Mouse (Mus musculus): ENCODE results near the gene Olfr206. TPM values are rescaled to one million over a fixed set of nuclear protein-coding genes. Genes with fewer than 3 reads are reported as not detected.
"Not testable (repeated sequence)": the region's sequence is repeated elsewhere in the genome, so short reads cannot be mapped to it uniquely, and the experiment has no call there.

Olfr206 gene
- 0.21 TPM in 1 of 2 replicates, not detected in the other for polyA plus RNA-seq (2015; fragmentation: Nextera tagmentation; extraction: Ambion mirVana)

DNA sequence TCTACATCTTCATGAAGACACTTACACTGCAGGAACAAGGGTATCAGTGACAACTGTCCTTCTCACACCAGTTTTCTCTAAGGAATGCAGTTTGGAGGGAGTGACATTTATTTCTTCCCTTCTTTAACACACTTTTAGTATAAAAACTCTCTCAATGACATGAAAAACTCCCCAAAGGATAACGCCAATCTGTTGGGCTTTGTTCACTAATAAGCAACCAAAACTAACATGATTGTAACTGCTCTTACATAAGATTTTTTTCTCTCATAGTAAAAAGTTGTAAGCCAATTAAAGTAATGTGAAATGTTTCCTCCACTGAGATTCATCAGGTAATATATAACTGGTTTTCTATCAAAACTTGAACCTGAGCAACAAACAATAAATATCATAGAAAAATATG is at the start of gene Olfr206:
TSS of gene Olfr206 (minus strand) at position 101 of the 400 bp plus-strand sequence.
- H3K36me3 ChIP-seq: no peaks in the 10 kb centered on the region
- H3K4me1 ChIP-seq: no peaks in the 10 kb centered on the region
- no peaks in the 10 kb centered on the region for H3K27me3 ChIP-seq
- H3K27ac ChIP-seq (replicated peaks): no peak within 1 kb of the TSS
- no peak within 1 kb of the TSS for H3K4me2 ChIP-seq (replicated peaks)
- no peak within 1 kb of the TSS for H3K9ac ChIP-seq
- 78% methylated on average over 1 of the region's 1 CpGs for WGBS
- no peak for ATAC-seq (ENCODE audit: insufficient number of reproducible peaks, low FRiP score, low TSS enrichment, low read depth)
- no peaks in the 10 kb centered on the region for H3K9me3 ChIP-seq (replicated peaks)
- H3K4me3 ChIP-seq (replicated peaks): no peak within 1 kb of the TSS

DNA sequence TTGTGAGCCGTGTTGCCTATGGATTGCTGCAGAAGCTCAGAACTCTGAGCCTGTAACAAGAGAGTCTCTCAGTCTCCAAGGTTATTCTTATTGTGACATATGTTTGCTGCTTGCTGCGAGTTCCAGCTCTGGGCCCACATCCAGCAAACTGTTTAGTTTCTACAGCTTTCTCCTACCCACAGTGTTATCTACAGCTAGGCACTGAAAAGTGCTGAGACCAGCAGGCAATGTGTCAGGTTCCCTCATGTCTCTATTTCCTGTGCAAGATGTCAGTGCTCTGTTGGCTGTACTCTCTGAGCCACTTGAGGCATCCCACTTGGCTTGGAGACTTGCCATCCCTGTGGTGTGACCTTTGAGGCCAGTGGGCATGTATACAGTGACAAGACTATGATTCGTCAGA is 44.3 kb upstream of the Olfr206 start:
- ATAC-seq (ENCODE audit: insufficient number of reproducible peaks, low FRiP score, low TSS enrichment, low read depth): no peak
- H3K9ac ChIP-seq: no peak overlapping the region
- no peak overlapping the region for H3K27ac ChIP-seq (replicated peaks)
- H3K4me3 ChIP-seq (replicated peaks): no peak overlapping the region
- no peaks in the 10 kb centered on the region for H3K9me3 ChIP-seq (replicated peaks)
- no peaks in the 10 kb centered on the region for H3K4me1 ChIP-seq
- no peaks in the 10 kb centered on the region for H3K36me3 ChIP-seq
- no peaks in the 10 kb centered on the region for H3K27me3 ChIP-seq
- 79% methylated on average over 3 of the region's 3 CpGs for WGBS
- H3K4me2 ChIP-seq (replicated peaks): no peak overlapping the region

DNA sequence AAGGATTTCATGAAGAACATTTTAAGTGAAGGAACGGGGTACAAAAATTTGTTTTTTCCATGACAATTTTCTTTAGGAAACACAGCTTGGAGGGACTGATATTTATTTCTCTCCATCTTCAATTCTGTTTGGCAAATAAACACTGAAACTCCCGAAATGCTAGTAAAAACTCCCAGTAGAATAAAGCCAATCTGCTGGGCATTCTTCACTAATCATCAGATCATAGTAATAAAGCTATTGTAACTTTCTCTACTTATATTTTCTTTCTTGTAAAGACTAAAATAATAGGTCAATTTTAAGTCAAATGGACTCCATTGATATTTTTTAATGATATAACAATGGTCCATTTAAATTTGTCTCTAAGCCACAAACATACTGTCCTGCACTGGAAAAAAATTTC is 14.8 kb upstream of the Olfr206 start, which contains the start of gene Olfr209:
TSS of gene Olfr209 (minus strand) at position 101 of the 400 bp plus-strand sequence.
- Histone ChIP-seq H3K27me3 (no peaks in the 10 kb centered on the region), H3K4me3 (replicated peaks) (no peak within 1 kb of the TSS), H3K9ac (no peak within 1 kb of the TSS), H3K4me2 (replicated peaks) (no peak within 1 kb of the TSS), H3K4me1 (no peaks in the 10 kb centered on the region), H3K36me3 (no peaks in the 10 kb centered on the region), H3K9me3 (replicated peaks) (no peaks in the 10 kb centered on the region), H3K27ac (replicated peaks) (no peak within 1 kb of the TSS)
- ATAC-seq (ENCODE audit: insufficient number of reproducible peaks, low FRiP score, low TSS enrichment, low read depth): no peak
- 71% methylated on average over 2 of the region's 2 CpGs for WGBS

DNA sequence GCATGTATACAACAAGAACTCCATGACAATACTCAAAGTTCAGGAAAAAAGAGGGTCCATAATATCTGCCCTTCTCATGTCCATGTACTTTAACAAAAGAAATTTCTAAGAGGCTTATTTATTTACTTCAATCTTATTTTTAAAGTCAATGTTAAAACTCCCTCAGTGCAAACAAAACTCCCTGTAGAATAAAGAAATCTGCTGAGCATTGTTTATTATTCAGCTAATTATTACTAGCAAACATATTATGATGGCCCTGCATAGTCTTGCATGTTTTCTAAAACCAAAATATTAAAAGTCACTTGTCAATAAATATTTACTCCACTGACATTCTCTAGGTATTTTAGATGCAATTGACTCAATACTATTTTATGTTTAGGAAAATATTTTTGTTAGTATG is 18.0 kb downstream of the Olfr206 start, which contains the start of gene Olfr205:
TSS of gene Olfr205 (minus strand) at position 101 of the 400 bp plus-strand sequence.
- no peaks in the 10 kb centered on the region for H3K4me1 ChIP-seq
- H3K36me3 ChIP-seq: no peaks in the 10 kb centered on the region
- no peak within 1 kb of the TSS for H3K9ac ChIP-seq
- no peak within 1 kb of the TSS for H3K4me3 ChIP-seq (replicated peaks)
- no peaks in the 10 kb centered on the region for H3K9me3 ChIP-seq (replicated peaks)
- H3K27me3 ChIP-seq: no peaks in the 10 kb centered on the region
- H3K4me2 ChIP-seq (replicated peaks): no peak within 1 kb of the TSS
- no peak within 1 kb of the TSS for H3K27ac ChIP-seq (replicated peaks)
- ATAC-seq (ENCODE audit: insufficient number of reproducible peaks, low FRiP score, low TSS enrichment, low read depth): no peak

DNA sequence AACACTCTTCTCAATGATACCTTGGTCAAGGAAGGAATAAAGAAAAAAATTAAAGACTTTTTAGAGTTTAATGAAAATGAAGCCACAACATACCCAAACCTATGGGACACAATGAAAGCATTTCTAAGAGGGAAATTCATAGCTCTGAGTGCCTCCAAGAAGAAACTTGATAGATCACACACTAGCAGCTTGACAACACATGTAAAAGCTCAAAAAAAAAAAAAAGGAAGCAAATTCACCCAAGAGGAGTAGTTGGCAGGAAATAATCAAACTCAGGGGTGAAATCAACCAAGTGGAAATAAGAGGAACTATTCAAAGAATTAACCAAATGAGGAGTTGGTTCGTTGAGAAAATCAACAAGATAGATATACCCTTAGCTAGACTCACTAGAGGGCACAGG is 25.8 kb downstream of the Olfr206 start:
- H3K4me2 ChIP-seq (replicated peaks); H3K9me3 ChIP-seq (replicated peaks); H3K4me1 ChIP-seq; ATAC-seq (ENCODE audit: insufficient number of reproducible peaks, low FRiP score, low TSS enrichment, low read depth); H3K4me3 ChIP-seq (replicated peaks); H3K27ac ChIP-seq (replicated peaks); H3K36me3 ChIP-seq; H3K27me3 ChIP-seq; H3K9ac ChIP-seq: not testable (repeated sequence)
- WGBS: 53% methylated on average over 1 of the region's 1 CpGs

DNA sequence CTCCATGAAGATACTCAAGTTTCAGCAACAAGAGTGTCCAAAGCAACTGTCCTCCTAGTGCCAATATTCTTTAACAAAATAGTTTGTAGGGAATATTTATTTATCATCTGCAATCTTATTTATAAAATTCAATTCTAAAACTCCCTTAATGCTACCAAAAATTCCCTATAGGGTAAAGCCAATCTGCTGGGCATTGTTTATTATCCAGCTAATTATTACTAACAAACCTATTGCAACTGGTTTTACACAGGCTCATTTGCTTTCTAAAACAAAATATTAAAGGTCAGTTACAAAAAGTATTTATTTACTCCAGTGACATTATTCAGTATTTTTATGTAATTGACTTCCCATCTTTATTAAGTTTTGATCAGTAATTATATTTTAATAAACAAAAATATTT is 30.9 kb downstream of the Olfr206 start, which contains the start of gene Olfr204:
TSS of gene Olfr204 (minus strand) at position 101 of the 400 bp plus-strand sequence.
- no peaks in the 10 kb centered on the region for H3K9me3 ChIP-seq (replicated peaks)
- no peaks in the 10 kb centered on the region for H3K36me3 ChIP-seq
- H3K27ac ChIP-seq (replicated peaks): no peak within 1 kb of the TSS
- H3K4me1 ChIP-seq: no peaks in the 10 kb centered on the region
- no peak within 1 kb of the TSS for H3K9ac ChIP-seq
- H3K4me3 ChIP-seq (replicated peaks): no peak within 1 kb of the TSS
- no peak for ATAC-seq (ENCODE audit: insufficient number of reproducible peaks, low FRiP score, low TSS enrichment, low read depth)
- no peak within 1 kb of the TSS for H3K4me2 ChIP-seq (replicated peaks)
- no peaks in the 10 kb centered on the region for H3K27me3 ChIP-seq

DNA sequence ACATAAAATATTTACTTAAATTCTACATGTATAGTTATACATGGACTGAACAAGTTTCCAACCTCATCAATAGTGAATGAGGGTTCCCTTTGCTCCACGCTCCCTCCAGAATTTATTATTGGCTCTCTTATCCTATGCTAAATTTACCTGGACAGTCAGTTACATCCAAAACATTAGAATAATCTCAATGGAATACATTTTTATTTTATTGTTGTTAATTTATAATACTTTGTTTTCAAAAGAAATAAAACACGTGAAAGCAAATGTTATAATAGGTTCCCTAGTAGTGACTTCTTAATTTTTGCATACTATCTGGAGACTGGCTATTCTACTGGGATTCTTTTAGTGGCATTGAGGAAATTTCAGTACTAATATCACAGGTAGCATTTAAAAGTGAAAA is 50.5 kb downstream of the Olfr206 start, which contains the start of gene Olfr203:
TSS of gene Olfr203 (plus strand) at position 301 of the 400 bp plus-strand sequence.
- Histone ChIP-seq H3K4me3 (replicated peaks) (no peak within 1 kb of the TSS), H3K4me2 (replicated peaks) (no peak within 1 kb of the TSS), H3K27me3 (no peaks in the 10 kb centered on the region), H3K9me3 (replicated peaks) (no peaks in the 10 kb centered on the region), H3K27ac (replicated peaks) (no peak within 1 kb of the TSS), H3K36me3 (no peaks in the 10 kb centered on the region), H3K4me1 (no peaks in the 10 kb centered on the region), H3K9ac (no peak within 1 kb of the TSS)
- 86% methylated on average over 2 of the region's 2 CpGs for WGBS
- no peak for ATAC-seq (ENCODE audit: insufficient number of reproducible peaks, low FRiP score, low TSS enrichment, low read depth)

Other genes starting within 250 kb of the Olfr206 start
- not detected in 2 replicates for gene Olfr193, start 237.4 kb downstream of the Olfr206 start, polyA plus RNA-seq (2015; fragmentation: Nextera tagmentation; extraction: Ambion mirVana)
- gene Olfr194, start 228.2 kb downstream of the Olfr206 start, polyA plus RNA-seq (2015; fragmentation: Nextera tagmentation; extraction: Ambion mirVana): not detected in 2 replicates
- not detected in 2 replicates for gene Olfr195, start 202.2 kb downstream of the Olfr206 start, polyA plus RNA-seq (2015; fragmentation: Nextera tagmentation; extraction: Ambion mirVana)
- 0.17 TPM in 1 of 2 replicates, not detected in the other for gene Olfr196, start 178.8 kb downstream of the Olfr206 start, polyA plus RNA-seq (2015; fragmentation: Nextera tagmentation; extraction: Ambion mirVana)
- gene Olfr198, start 145.7 kb downstream of the Olfr206 start, polyA plus RNA-seq (2015; fragmentation: Nextera tagmentation; extraction: Ambion mirVana): not detected in 2 replicates
- gene Olfr199, start 129.5 kb downstream of the Olfr206 start, polyA plus RNA-seq (2015; fragmentation: Nextera tagmentation; extraction: Ambion mirVana): not detected in 2 replicates
- gene Olfr201, start 76.6 kb downstream of the Olfr206 start, polyA plus RNA-seq (2015; fragmentation: Nextera tagmentation; extraction: Ambion mirVana): not detected in 2 replicates
- 0.18 and 0.36 TPM in 2 replicates for gene Olfr202, start 62.5 kb downstream of the Olfr206 start, polyA plus RNA-seq (2015; fragmentation: Nextera tagmentation; extraction: Ambion mirVana)
- not detected in 2 replicates for gene Olfr203, start 50.4 kb downstream of the Olfr206 start, polyA plus RNA-seq (2015; fragmentation: Nextera tagmentation; extraction: Ambion mirVana)
- not detected in 2 replicates for gene Olfr204, start 31.0 kb downstream of the Olfr206 start, polyA plus RNA-seq (2015; fragmentation: Nextera tagmentation; extraction: Ambion mirVana)
- 0.27 TPM in 1 of 2 replicates, not detected in the other for gene Olfr205, start 18.1 kb downstream of the Olfr206 start, polyA plus RNA-seq (2015; fragmentation: Nextera tagmentation; extraction: Ambion mirVana)
- not detected in 2 replicates for gene Olfr209, start 14.7 kb upstream of the Olfr206 start, polyA plus RNA-seq (2015; fragmentation: Nextera tagmentation; extraction: Ambion mirVana)
- gene Gabrr3, start 58.1 kb upstream of the Olfr206 start, polyA plus RNA-seq (2015; fragmentation: Nextera tagmentation; extraction: Ambion mirVana): 0.04 and 0.05 TPM in 2 replicates
- 30.8 and 36.2 TPM in 2 replicates for gene Riox2, start 122.5 kb upstream of the Olfr206 start, polyA plus RNA-seq (2015; fragmentation: Nextera tagmentation; extraction: Ambion mirVana)